Mouse (Mus musculus) ES-E14 (cell line): ENCODE data around the gene St6galnac6.

Experiments used
- CHD2 ChIP-seq: IDR thresholded peaks from 2 replicates; pipeline ENCODE4 v1.6.1; 2014; ENCODE audit warnings: mild to moderate bottlenecking, low read depth, low read length, inconsistent platforms
- HCFC1 ChIP-seq: IDR thresholded peaks from 2 replicates; pipeline ENCODE4 v1.6.1; 2012; ENCODE audit warnings: low read length, inconsistent platforms, borderline replicate concordance; ENCODE audit not compliant: insufficient read depth
- MAFK ChIP-seq: IDR thresholded peaks from 2 replicates; pipeline ENCODE4 v1.6.1; 2014; ENCODE audit warnings: mild to moderate bottlenecking, low read depth, low read length, inconsistent platforms; ENCODE audit not compliant: insufficient read depth
- ZC3H11A ChIP-seq: IDR thresholded peaks from 2 replicates; pipeline ENCODE4 v1.6.1; 2012; ENCODE audit warnings: low read depth, mild to moderate bottlenecking, inconsistent platforms, low read length, borderline replicate concordance
- ZNF384 ChIP-seq: IDR thresholded peaks from 2 replicates; pipeline ENCODE4 v1.6.1; 2012; ENCODE audit warnings: low read depth, low read length, inconsistent platforms

DNA sequence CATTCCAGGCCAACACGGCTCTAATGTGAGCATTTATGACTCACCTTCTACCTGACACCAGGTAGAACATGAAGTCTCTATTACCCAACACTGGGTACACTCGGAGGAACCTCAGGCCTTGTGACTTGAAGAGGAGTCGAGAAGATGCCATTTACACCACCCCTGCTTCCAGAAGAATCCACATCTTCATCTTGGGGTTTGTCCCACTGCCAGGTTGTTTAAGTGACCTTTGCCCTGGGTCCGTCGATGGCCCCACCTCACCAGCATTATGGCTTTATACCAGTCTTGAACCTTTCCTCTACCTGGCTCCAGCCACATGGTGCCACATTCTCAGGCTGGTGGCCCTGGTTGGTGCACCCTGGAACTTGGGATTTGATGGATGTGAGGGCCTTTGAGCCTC is 2.3 kb upstream of the St6galnac6 start:
- TF ChIP-seq ZC3H11A (no peak), MAFK (no peak), ZNF384 (no peak), CHD2 (no peak), HCFC1 (no peak)
